Mouse (Mus musculus) cerebellum, adult 2 months (tissue): ENCODE data around the gene Col24a1.

Experiments used
- CTCF ChIP-seq: fragments of 200-500 bp; IDR thresholded peaks from 2 replicates; pipeline ENCODE4 v1.5.1; 2011; ENCODE audit warnings: low read depth, mild to moderate bottlenecking, control low read depth, low read length, moderate library complexity, borderline replicate concordance; ENCODE audit not compliant: insufficient read depth
- POLR2A ChIP-seq: fragments of 200-500 bp; IDR thresholded peaks from 2 replicates; pipeline ENCODE4 v1.6.1; 2011; ENCODE audit warnings: low read length, control low read depth, borderline replicate concordance; ENCODE audit not compliant: insufficient read depth

DNA sequence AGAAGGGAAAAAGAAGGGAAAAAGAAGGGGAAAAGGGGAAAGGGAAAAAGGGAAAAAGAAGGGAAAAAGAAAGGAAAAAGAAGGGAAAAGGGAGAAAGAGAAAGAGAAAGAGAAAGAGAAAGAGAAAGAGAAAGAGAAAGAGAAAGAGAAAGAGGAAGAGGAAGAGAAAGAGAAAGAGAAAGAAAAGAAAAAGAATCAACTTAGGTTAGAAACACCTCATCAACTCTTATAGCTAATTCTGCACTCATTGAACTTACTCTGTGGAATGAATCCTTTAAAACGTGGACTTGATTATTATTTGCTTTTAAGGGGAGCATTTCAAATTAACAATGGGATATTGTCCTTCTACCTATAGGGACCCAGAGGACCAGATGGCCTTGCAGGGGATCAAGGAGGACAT is 148.7 kb downstream of the Col24a1 start:
- TF ChIP-seq CTCF = no peak
- TF ChIP-seq POLR2A = no peak
